Mouse (Mus musculus) kidney, postnatal 36 days (tissue): ENCODE results near the gene Foxl1.
A peak's percentile ranks its signal among the peaks of the same experiment; 100 is the strongest.

Experiments used
- DNase-seq, 2 experiments: peaks; one replicate each; pipeline ENCODE4 v3.0.0; 2021 to 2022; ENCODE audit warnings: mixed read lengths in 2 of 2

Gene Foxl1

DNA sequence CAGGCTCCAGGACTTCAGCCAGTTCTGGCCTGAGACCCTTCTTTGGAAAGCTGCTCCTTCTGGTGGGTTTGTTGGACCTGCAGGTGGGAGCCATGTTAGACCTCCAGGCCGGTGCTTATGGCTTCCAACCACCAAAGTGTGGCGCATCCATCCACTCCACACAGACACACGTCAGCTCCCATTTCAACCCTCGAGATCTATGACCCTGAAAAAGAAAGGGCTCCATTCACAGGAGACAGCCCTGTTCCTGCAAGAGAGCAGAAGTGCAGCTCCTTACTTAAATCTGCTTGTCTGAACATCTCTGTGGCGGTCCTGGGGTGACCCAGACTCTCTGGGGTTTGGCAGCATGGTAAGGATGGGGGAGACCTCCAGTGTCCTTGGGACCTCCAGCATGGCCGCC is 34.2 kb upstream of the Foxl1 start:
- DNase-seq = no peak

DNA sequence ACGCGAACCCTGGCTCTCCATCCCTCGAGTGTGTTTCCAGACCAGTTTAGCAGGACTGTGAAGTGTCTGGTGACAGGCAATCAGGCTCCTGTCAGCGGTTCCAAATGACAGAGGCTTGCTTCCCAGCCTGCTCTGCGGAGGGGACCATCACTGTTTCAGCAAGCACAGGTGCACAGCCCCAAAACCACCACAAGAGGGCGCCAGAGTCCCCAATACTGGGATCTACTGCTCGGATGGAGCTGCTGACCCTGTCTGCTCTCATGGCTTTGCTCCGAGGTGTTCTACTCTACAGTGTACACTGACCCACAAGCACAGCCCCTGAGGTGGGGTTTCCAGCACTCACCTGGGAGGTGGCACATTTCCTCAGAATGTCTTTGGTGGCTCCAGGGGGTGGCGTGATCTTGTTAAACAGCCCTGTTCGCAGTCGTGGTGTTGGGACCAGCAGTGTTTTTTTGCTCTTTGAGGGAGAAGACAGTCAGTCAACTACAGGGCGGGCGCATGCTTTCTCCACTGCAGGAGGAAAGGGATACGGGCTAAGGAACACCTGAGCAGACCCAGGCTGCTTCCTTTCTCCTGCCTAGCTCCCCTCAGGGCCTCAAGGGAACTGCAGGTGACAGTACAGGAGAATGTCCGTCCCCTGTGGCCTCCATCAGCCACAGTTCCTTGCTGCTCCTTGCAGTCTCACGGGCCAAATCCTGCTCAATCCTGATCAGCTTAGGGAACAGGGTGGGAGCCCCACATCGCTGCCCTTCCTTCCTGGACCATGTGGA is 23.5 kb upstream of the Foxl1 start:
- peak; percentile 63 to 83 for DNase-seq

DNA sequence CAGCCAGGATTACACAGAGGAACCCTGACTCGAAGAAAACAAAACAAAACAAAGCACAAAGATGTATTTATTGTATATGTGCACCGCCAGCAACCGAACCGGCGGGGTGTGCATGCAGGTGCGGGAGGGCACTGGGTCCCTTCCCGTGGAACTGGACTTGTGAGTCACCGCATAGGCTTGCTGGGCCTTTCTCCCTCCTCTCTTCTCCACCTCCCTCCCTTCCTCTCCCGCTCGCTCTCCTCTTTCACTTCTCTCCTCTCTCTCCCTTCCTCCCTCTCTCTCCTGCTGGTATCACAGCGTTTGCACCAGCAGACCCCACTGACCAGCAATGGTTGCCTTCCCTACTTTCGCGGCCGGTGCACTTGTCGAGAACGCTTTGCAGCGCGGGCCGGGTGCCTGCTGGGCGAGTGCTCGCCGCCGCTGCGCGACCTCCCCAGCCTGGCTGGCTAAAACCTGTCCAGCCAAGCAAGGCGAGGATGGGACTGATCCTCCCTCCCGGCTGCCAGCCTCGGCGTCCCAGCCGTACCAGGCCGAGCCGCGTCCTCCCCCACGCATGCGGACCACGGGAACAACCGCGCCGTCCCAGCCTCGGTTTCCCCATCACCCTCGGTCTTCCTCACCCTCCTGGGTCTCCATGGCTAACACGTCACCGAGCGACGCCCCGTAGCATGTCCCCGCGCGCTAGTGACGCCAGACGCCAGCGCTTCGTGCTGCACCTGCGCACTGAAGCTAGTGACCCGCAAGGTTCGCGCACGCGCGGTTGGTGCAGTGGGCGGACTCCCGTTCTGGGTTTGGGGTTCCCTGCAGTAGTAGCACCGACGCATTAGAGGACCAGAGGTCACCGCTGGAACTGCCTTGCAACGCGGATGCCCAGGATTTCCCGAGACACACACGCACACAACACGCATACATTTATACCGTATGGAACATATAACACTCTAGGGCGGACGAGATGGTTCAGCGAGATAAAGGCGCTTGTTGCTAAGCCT is 19.8 kb upstream of the Foxl1 start, which contains the start of gene Mthfsd:
Mthfsd (minus strand) TSS at position 725 of the 989 bp plus-strand sequence.
- peak; percentile 98 to 100 for DNase-seq

DNA sequence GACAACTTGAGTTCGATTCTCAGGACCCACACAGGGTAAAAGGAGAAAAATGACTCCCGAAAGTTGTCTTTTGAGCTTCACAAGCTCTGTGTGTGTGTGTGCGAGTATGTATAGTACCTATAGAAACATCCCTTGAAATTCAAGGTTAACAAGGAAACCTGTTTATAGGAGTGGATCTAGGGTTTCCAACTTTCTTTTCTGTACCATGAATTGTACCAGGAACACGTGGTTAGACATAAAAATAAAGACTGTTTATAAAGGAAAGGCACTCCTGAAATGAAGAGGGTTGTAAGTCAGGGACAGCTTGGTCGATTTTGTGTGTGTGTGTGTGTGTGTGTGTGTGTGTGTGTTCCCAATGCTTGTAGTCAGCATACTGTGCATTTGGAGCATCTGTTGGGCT is 19.1 kb upstream of the Foxl1 start:
- DNase-seq = no peak

DNA sequence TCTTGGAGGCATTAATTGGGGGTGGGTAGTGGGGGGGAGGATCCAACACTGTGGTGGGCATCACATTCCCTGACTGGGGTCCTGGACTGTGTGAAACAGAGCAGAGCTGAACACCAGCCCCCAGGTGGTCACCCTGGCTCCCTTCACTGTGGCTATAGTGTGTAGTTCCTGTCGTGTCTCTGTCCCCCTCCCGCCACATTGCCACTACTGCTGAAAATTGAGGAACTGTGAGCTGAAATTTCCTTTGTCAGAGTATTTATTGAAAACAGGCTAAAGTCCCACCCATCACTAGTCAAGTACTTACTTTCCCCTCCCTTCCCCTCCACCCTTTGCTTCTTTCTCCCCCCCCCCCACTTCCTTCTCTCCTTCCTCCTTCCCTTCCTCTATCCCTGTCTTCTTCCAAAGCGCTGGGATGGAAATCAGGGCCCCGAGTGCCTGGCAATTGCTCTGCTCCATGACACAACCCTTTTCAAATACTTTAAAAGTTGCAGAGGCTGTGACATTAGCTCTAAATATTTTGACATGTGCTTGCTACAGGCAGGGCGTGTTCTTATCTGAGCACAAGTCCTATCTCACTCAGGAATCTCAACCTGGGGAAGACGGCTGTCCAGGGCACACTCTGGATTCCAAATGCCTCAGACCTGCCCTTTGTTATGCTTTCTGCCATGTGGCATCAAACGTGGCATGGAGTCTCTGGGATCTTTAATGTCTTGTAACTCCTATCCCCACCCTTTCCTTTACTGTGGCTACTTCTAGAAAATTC is 16.4 kb upstream of the Foxl1 start:
- no peak for DNase-seq

DNA sequence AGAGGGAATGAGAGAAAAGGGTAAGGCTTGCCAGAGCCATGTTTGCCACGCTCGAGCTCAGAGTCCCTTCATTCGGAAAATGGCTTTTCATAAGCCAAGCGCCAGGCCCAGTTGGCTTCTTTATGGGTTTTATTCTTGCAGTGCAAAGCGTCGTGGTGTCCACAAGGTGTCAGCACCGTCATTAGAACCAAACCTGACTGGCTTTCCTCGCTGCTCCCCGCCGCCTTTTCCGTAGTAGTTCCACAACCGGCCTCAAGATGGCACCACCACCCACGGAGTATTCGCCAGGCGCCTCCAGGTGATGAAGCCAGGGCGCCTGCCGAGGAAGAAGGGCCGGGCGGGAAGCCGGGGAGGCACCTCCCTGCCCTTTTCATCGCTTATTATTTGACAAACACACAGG is 14.5 kb upstream of the Foxl1 start:
- DNase-seq = peak; percentile 95 to 97

DNA sequence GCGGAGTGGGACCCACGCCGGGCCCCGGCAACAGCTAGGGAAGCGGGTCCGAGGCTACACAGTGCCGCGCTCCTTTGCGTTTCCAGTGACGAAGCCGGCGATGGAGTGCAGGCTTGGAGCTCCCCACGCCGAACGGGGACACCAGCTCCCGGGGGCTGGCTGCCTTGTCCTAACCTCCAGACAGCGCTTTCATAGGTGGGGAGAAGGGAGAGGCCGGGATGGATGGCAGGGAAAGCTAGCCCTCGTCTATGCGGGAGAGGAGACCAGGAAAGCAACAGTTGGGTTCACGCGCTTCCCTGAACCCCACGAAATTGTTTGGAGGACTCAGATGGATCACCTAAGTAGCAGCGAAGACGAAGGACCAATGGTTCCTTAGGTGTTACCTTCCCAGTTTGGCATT is 12.6 kb upstream of the Foxl1 start:
- no peak for DNase-seq

DNA sequence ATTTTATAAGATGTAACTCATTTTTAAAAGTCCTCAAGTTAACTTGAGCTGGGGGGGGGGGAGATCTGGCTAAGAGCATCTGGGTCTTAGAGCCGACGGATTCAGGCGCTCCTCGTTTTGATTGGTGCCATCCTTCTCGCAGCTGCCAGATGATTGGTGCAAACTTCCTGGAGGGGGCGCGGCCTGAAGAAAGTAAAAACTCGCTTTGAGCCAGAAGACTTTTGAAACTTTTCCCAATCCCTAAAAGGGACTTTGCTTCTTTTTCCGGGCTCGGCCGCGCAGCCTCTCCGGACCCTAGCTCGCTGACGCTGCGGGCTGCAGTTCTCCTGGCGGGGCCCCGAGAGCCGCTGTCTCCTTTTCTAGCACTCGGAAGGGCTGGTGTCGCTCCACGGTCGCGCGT is 11.8 kb upstream of the Foxl1 start, which contains the start of gene Foxc2:
Foxc2 (plus strand) TSS at position 224 of the 400 bp plus-strand sequence.
- DNase-seq = peak; percentile 91 to 93

DNA sequence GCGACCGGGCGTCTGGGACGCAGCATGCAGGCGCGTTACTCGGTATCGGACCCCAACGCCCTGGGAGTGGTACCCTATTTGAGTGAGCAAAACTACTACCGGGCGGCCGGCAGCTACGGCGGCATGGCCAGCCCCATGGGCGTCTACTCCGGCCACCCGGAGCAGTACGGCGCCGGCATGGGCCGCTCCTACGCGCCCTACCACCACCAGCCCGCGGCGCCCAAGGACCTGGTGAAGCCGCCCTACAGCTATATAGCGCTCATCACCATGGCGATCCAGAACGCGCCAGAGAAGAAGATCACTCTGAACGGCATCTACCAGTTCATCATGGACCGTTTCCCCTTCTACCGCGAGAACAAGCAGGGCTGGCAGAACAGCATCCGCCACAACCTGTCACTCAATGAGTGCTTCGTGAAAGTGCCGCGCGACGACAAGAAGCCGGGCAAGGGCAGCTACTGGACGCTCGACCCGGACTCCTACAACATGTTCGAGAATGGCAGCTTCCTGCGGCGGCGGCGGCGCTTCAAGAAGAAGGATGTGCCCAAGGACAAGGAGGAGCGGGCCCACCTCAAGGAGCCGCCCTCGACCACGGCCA is 11.1 kb upstream of the Foxl1 start:
- peak in 1 of 2 experiments; percentile 44 for DNase-seq

DNA sequence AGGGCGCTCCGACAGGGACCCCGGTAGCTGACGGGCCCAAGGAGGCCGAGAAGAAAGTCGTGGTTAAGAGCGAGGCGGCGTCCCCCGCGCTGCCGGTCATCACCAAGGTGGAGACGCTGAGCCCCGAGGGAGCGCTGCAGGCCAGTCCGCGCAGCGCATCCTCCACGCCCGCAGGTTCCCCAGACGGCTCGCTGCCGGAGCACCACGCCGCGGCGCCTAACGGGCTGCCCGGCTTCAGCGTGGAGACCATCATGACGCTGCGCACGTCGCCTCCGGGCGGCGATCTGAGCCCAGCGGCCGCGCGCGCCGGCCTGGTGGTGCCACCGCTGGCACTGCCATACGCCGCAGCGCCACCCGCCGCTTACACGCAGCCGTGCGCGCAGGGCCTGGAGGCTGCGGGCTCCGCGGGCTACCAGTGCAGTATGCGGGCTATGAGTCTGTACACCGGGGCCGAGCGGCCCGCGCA is 10.5 kb upstream of the Foxl1 start:
- peak in 1 of 2 experiments; percentile 37 for DNase-seq

DNA sequence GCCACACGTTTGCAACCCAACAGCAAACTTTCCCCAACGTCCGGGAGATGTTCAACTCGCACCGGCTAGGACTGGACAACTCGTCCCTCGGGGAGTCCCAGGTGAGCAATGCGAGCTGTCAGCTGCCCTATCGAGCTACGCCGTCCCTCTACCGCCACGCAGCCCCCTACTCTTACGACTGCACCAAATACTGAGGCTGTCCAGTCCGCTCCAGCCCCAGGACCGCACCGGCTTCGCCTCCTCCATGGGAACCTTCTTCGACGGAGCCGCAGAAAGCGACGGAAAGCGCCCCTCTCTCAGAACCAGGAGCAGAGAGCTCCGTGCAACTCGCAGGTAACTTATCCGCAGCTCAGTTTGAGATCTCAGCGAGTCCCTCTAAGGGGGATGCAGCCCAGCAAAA is 9.8 kb upstream of the Foxl1 start:
- DNase-seq = peak in 1 of 2 experiments; percentile 8

DNA sequence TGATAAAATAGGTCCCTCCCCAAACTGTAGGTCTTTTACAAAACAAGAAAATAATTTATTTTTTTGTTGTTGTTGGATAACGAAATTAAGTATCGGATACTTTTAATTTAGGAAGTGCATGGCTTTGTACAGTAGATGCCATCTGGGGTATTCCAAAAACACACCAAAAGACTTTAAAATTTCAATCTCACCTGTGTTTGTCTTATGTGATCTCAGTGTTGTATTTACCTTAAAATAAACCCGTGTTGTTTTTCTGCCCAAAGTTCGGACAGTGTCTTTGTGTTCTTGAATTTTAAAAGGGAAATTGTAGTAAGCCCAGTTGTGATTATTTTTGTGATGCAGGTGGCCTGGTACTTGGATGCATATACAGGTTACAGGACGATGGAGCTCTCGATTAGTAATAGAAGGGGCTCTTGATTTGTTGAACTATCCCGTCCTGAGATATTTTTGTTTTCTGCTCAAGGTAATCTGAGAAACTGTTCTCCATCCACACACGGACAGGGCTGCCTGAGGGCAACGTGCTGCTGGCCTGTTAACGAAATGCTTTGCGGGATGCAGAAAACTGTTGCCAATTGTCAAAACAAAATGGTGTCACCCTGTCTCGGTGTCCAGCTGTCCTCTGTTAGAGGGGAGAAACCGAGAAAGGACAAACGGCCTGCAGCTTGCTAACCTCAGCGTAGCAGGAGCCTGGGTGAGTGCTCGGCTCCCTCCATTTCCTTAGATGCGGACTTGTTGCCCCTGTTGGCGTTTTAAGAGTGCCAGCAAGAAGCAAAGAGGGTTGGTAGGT is 8.9 kb upstream of the Foxl1 start:
- peak in 1 of 2 experiments; percentile 17 for DNase-seq

DNA sequence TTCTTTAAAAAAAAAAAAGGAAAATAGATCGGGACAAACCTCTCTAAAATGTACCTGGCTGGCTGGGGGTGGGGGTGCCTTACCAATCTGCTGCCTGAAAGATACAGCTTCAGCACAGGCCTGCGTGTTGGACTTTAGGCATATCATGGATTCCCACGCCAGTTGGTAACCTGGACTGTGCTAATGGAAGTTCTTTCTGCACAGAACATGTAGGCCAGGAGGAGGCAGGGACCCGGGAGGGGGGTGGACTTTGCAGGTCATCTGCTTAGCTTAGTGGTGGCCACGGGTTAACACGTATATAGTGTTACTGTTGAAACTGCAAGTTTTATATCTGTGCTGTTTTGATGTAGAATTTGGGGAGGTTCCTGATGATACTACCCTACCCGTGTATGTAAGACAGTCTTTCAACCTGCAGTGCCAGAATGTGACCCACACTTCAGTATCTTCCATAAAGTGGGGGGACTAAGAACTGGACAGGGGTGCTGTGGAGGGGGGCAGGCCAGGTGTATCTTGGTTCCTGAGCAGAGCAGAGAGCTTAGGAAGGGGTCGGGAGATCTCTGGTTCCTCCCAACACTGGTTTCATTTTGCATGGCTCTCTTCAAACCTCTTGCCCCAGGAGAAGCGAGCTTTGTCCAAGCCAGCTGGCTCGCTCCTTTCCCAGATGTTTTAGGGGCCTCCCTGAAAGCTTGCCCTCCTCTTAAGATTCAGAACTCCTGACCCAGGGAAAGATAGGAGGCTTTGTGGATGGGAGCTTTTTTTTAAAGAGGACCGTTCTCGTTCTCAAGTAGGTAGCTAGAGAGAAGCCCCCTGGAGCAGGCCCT is 7.9 kb upstream of the Foxl1 start:
- no peak for DNase-seq

DNA sequence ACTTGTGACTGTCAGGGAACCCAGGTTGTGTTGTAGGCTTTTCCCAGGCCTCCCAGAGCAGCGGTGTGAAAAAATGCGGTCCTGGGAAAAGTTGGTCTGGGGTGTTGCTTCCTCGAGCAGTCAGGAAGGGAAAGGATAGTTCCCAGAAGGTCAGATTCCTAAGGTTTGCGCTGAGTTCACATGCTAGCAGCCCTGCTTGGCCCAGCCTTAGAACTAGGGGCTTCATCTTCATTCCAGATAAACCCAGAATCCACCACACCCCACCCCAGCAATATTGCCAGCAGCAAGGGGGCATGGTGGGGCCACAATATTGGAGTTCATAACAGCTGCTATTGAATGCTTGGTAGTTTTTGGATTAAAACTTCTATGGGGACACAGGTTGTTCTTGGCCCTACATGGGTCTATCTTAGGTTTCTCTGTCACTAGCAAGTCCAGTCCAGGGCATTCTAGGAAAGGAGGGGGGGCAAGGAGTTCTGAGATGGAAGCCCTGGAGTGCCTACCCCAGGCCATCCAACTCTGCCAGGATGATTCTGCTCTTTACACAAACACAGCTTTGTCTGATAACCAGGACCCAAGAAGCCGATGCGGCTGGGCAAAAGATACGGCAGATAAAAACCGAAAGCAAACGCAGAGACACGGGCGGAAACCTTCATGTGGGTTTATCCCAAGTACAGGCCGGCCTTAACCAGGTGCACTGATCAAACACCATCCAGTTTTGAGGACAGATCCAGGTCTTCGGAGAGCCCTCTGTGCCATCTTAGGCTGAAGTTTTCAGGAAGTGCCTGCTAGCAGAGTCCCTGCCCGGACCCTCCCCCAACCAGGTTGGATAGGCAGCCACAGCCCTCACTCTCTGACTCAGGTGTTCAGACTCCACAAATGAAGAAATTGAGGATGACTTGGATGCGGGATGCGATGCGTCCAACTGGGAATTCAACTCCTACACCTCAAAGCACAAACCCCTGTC is 7.0 kb upstream of the Foxl1 start:
- DNase-seq = no peak

DNA sequence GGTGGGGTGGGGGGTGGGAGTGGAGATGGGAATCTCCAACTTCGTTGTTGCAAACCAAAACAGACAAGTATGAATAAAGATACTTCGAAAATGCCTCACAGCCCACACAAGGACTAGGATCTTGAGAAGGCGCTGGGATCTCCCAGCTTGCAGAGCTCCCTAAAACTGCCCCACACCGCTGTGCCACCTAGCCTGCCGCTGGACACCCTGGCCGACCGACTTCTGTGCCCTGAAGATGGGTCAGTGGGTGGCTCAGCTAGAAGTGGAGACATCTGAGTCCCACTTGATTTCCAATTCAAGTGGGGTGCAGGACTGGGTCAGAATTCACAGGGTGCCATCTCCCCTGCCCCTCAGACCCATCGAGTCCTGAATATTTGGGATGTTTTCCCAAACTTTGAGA is 6.0 kb upstream of the Foxl1 start:
- DNase-seq = no peak

DNA sequence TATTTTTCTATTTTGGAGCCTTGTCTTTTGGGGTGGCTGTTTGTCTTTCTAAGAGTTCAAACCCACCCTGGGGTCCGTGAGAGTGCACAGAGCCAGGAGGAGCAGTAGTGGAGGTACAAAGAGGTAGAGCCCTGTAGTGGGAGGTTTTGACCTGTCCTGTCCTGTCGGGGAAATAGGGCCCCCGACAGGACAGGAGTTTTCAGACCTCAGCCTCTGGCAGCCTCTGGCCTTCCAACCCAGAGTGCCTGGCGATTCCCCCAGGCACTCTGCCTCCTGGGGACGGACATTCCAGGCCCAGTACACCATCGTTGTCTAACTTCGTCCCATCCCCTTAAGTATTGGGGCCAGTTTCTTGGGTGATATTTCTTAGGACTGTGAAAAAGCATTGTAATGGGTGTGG is 5.4 kb upstream of the Foxl1 start:
- no peak for DNase-seq

DNA sequence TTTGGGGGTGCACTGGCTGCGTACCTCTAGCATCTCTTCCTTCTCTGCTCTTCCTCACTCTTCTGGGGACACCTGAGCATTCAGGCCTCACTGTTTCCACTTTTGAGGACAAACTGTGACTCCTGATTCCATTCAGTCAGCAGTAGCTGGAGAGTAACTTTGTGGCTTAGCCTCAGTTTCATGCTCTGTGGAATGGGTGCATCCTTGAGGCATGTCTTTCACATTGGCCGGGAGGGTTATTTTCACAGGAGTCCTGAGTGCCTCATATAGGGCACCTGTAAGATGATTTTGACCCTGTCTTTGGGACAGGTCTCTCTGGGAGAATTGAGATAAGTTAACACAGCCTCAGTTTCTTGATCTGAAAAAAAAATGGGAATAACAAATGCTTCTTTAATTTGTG is 4.6 kb upstream of the Foxl1 start:
- DNase-seq = no peak

DNA sequence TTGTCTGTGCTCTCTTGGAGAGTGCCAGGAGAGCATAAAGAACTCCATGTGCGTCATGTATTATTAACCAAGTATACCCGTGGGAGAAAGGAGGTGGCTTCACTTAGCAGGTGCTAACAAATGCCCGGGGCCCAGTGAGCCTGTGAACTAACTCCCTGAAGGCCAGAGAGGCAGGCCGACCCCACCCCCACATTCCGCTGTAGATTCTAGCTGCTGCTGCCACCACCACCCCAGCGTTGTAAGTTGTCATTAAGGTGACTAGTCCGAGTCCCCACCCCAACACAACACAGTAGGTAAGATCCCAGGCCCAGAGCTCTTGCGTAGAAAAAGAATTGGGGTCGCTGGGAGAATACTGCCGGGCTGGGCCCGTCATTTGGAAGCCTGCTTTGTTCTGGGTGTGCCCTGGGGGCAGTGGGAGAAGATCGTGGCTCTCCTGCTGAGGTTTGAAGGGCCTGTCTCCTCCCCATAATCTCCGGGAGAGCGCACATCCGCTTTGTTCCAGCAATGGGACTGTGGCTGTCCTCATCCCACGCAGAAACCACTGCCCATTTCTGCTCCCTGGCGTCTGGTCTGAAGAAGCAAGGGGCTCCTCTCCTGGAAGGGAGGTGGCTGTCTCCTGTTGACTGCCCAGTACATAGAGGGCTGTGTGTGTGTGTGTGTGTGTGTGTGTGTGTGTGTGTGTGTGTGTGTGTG is 3.0 kb upstream of the Foxl1 start:
- DNase-seq = peak in 1 of 2 experiments; percentile 23
